Mouse (Mus musculus) megakaryocyte, embryonic 14.5 days (primary cell): Measurements from ENCODE around the gene Meaf6.

Experiments
- FLI1 ChIP-seq: IDR thresholded peaks from 2 replicates; pipeline ENCODE4 v1.6.1; 2012; ENCODE audit warnings: low read length, inconsistent platforms, mixed read lengths
- GATA1 ChIP-seq: IDR thresholded peaks from 3 replicates; pipeline ENCODE4 v1.6.1; 2012; ENCODE audit warnings: mixed read lengths, low read length, inconsistent platforms, borderline replicate concordance

DNA sequence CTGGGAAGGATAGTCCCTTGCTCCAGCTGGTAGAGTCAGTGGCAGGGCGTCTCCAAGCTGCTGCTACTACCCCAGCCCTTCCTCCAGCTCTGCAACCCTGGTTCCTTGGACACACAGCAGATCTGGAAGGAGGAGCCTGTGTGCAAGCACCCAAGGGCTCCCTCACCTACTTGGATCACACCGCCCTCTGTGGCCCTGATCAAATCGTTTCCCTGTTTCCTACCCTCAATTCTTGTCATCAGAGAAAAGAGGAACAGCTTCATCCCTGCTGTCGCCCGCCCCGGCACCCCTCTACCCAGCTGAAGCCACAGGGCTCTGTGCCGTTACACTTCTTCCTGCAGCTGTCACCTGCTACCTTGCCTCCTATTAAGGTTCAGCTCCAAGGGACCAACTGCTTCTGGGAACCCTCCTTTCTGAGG lies 33.0 kb downstream of the Meaf6 start:
- TF ChIP-seq GATA1 = no peak
- no peak for TF ChIP-seq FLI1
